Mouse (Mus musculus) spleen, adult 2 months (tissue): ENCODE measurements around the gene Spock2. TPM values are rescaled to one million over a fixed set of nuclear protein-coding genes. Genes with fewer than 3 reads are reported as not detected.
"Not testable (repeated sequence)": the region's sequence is repeated elsewhere in the genome, so short reads cannot be mapped to it uniquely, and the experiment has no call there.

Experiments
- DNase-seq, 2 experiments: peaks; one replicate each; pipeline versions ENCODE4 v3.0.0 to v3.0.0-alpha.2; 2012 to 2021; ENCODE audit warnings: low spot score in 2 of 2, low read depth in 1 of 2
- H3K27ac ChIP-seq: fragments of 200-500 bp; 2 replicates; pipeline ENCODE4 v1.5.1; 2012; ENCODE audit warnings: low read length, inconsistent platforms; ENCODE audit not compliant: insufficient read depth
- H3K27me3 ChIP-seq: fragments of 200-500 bp; 2 replicates; pipeline ENCODE4 v1.6.1; 2012; ENCODE audit warnings: mild to moderate bottlenecking, moderate library complexity, low read length, inconsistent platforms; ENCODE audit not compliant: control insufficient read depth, insufficient read depth
- H3K36me3 ChIP-seq: fragments of 200-500 bp; 2 replicates; pipeline ENCODE4 v1.6.1; 2012; ENCODE audit warnings: mild to moderate bottlenecking, low read length, inconsistent platforms; ENCODE audit not compliant: control insufficient read depth, insufficient read depth
- H3K4me1 ChIP-seq: fragments of 200-500 bp; 2 replicates; pipeline ENCODE4 v1.6.1; 2011; ENCODE audit warnings: inconsistent platforms; ENCODE audit not compliant: control insufficient read depth, insufficient read depth, insufficient read length
- H3K4me3 ChIP-seq: fragments of 200-500 bp; 2 replicates; pipeline ENCODE4 v1.5.1; 2011; ENCODE audit warnings: mild to moderate bottlenecking, inconsistent platforms; ENCODE audit not compliant: insufficient read depth, insufficient read length; ENCODE audit errors: extremely low read depth
- CTCF ChIP-seq: fragments of 200-500 bp; IDR thresholded peaks from 2 replicates; pipeline ENCODE4 v1.5.1; 2011; ENCODE audit warnings: mild to moderate bottlenecking, inconsistent platforms; ENCODE audit not compliant: insufficient read depth, insufficient read length, insufficient replicate concordance; ENCODE audit errors: extremely low read depth
- POLR2A ChIP-seq: fragments of 200-500 bp; IDR thresholded peaks from 2 replicates; pipeline ENCODE4 v1.6.1; 2011; ENCODE audit warnings: low read depth, low read length, inconsistent platforms
- WGBS: fragments of 180-500 bp; shearing (Covaris S2); methylation state at CpG from one replicate; pipeline ENCODE4 v1.1.7; 2018; 5-methylcytosine and 5-hydroxymethylcytosine counted together
- polyA plus RNA-seq: library from polyadenylated mRNA; depleted of rRNA; stranded (reverse); fragments of >200 nt; gene quantifications from 2 replicates; pipeline ENCODE4 v1.2.3, GENCODE M21; 2012

Spock2 gene
- polyA plus RNA-seq, 1 experiment = 2.4 TPM

DNA sequence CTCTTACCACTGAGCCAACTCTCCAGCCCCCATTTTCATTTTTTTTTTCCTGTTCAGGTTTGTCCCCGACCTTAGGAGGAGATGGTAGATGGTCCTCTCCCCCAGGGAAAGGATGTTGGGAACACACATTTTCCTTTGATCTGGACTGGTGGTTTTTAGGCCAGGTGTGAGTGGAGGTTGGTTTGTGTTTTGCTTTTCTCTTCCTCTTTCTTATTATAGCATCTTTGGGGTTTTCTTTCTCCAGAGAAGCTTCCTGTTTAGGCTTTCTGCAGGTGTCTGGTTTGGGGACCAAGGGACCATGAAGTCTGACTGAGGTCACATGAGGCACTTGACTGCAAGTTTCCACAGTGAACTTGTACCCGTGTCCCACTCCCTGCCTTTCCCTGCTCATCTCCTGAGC, 62.3 kb downstream of the Spock2 start:
- Histone ChIP-seq H3K4me3 (no peak overlapping the region; the same call in 1 of the 2 replicates), H3K4me1 (peaks cover 38% of the 10 kb centered on the region; the same call in 1 of the 2 replicates), H3K27me3 (no peaks in the 10 kb centered on the region), H3K36me3 (no peaks in the 10 kb centered on the region), H3K27ac (peak overlapping the region; percentile 99)
- TF ChIP-seq CTCF (no peak), POLR2A (no peak)
- peak; percentile 68 to 92 for DNase-seq
- WGBS = 6% methylated on average over 2 of the region's 2 CpGs

DNA sequence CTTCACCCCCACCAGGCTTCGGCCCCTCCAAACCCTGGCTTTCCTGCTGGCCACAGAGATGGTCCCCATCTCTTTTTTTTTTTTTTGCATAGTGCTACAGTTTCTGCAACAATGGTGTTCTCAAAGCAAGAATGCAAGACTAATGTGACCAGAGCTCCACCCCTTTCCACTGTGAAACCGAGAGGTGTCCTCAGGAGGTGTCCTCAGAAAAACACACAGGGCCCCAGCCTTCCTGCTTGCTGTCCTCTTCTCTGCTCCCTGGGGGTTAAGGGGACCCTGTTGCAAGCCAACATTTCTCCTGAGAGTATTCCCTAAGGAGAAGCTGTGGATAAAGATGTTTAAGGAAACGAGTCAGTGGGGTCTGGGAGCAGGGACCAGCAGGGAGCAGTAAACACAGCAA, 62.9 kb downstream of the Spock2 start:
- WGBS = 29% methylated on average over 3 of the region's 3 CpGs
- no peak for TF ChIP-seq CTCF
- TF ChIP-seq POLR2A = peak; percentile 39
- H3K36me3 ChIP-seq = no peaks in the 10 kb centered on the region
- peak overlapping the region; percentile 19; the same call in 1 of the 2 replicates for H3K4me3 ChIP-seq
- DNase-seq = peak; percentile 74 to 77
- no peaks in the 10 kb centered on the region for H3K27me3 ChIP-seq
- peak overlapping the region; percentile 99 for H3K27ac ChIP-seq
- peaks cover 38% of the 10 kb centered on the region; the same call in 1 of the 2 replicates for H3K4me1 ChIP-seq

DNA sequence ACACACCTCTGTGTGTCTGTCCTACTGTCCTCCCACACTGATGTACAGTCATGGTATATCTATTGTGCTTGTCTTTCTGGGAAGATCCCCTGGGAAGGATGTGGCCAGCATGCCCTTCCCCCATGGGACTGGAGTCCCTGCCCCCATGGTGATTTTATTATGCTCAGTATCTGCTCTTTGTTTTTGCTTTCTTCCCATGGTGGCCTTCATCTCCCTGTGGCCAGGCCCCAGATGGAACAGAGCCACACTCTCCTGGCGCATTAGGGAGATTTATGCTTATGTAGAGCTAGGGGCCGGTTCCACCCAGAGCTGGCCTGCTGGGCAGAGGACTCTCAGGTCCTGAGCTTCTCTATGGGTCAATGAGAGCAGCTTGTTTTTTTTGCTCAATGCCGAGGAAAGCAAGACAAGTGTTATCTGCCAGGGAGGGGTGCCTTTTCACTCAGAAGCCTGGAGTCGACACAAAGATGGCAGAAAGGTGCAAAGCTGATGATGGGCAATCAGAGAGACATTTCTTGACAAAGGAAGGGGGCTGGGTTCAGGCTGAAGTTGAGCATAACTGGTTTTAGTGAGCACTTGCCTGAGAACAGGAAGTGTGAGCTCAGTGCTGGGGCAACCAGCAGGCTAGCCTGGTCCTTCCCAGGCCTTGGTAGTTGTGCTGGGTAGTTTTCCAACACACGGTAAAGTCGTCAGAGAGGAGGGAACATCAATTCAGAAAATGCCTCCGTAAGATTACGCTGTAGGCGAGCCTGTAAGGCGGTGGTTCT, 64.5 kb downstream of the Spock2 start:
- no peak for TF ChIP-seq CTCF
- TF ChIP-seq POLR2A = peak; percentile 72
- peaks cover 33% of the 10 kb centered on the region; the same call in 1 of the 2 replicates for H3K4me1 ChIP-seq
- no peak overlapping the region for H3K4me3 ChIP-seq
- no peaks in the 10 kb centered on the region for H3K36me3 ChIP-seq
- peak; percentile 26 to 60 for DNase-seq
- peak overlapping the region; percentile 99 for H3K27ac ChIP-seq
- H3K27me3 ChIP-seq = no peaks in the 10 kb centered on the region
- 61% methylated on average over 10 of the region's 10 CpGs for WGBS

DNA sequence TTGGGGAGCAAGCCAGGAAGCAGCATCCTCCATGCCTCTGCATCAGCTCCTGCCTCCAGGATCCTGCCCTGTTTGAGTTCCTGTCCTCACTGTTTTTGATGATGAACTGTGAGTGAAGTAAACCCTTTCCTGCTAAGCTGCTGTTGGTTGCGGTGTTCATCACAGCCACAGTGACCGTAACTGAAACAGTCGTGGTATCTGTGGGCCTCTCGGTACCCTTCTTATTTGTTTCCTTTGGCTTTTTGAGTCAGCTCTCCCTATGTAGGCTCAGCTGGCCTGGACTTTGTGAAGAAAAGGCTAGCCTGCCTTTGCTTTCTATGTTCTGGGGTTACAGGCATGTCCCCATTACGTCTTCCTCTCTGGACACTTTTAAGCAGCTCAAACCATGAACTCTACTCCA, 65.3 kb downstream of the Spock2 start:
- peaks cover 28% of the 10 kb centered on the region; the same call in 1 of the 2 replicates for H3K4me1 ChIP-seq
- peak overlapping the region; percentile 99 for H3K27ac ChIP-seq

DNA sequence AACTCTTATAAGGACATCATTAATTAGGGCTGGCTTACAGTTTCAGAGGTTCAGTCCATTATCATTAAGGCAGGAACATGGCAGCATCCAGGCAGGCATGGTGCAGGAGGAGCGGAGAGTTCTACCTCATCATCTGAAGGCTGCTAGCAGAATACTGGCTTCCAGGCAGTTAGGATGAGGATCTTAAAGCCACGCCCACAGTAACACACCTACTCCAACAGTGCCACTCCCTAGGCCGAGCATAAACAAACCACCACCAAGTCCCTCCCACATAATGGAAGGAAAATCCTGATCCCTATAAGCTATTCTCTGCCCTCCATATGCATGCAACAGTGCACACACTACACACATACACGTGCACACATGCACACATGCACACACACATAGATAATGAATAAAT, 66.3 kb downstream of the Spock2 start:
- DNase-seq = no peak
- TF ChIP-seq POLR2A = no peak
- no peak for TF ChIP-seq CTCF
- H3K27ac ChIP-seq = no peak overlapping the region
- 87% methylated on average over 4 of the region's 4 CpGs for WGBS
- no peaks in the 10 kb centered on the region for H3K27me3 ChIP-seq
- peaks cover 26% of the 10 kb centered on the region; the same call in 1 of the 2 replicates for H3K4me1 ChIP-seq
- H3K4me3 ChIP-seq = no peak overlapping the region
- no peaks in the 10 kb centered on the region for H3K36me3 ChIP-seq

More for the DNA sequence above, 65.3 kb downstream of the Spock2 start:
- Histone ChIP-seq H3K4me3 (no peak overlapping the region), H3K27me3 (no peaks in the 10 kb centered on the region), H3K36me3 (no peaks in the 10 kb centered on the region)
- no peak for TF ChIP-seq CTCF
- no peak for TF ChIP-seq POLR2A
- 46% methylated on average over 5 of the region's 5 CpGs for WGBS
- DNase-seq = no peak

DNA sequence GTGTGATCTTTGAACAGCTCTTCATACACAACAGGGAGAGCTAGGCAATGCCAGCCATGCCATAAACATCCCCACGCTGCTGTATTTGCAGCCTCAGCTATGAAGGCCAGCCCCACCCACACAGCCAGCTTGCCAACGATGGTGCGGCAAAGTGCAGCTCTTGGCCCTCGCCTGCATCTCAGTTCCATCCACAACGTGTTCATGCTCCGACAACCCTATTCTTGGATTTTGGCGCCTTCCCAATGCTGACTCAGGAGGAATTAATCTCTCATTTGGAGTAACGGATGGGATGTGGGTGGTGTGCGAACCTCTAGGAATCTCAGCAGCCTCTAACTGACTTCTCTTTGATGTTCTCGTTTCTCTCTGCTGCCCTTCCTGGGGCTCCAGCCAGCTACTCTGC, 67.0 kb downstream of the Spock2 start:
- Histone ChIP-seq H3K4me1 (peaks cover 26% of the 10 kb centered on the region; the same call in 1 of the 2 replicates), H3K27ac (no peak overlapping the region; the same call in 1 of the 2 replicates), H3K4me3 (no peak overlapping the region), H3K27me3 (no peaks in the 10 kb centered on the region), H3K36me3 (no peaks in the 10 kb centered on the region)
- DNase-seq = no peak
- 87% methylated on average over 10 of the region's 10 CpGs for WGBS
- TF ChIP-seq POLR2A (no peak), CTCF (no peak)

DNA sequence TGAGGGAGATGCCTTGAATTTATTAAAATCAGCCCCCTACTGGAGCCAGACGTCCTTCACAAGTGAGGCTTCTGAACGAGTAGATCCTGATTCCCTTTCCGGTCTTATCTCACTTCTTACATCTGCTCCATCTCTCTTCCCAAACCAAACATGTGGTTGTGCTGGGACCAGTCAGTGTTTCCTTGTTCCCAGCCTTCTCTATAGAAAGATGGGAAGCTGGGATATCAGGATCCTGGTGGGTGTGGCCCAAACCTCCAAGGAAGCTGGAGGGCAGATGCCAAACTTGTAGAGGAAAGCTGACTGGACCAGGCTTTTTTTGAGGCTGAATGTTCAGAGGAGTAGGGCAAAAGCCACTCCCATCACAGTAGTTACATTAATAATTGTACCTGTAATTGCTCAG, 68.5 kb downstream of the Spock2 start:
- peaks cover 18% of the 10 kb centered on the region; the same call in 1 of the 2 replicates for H3K4me1 ChIP-seq
- H3K27ac ChIP-seq = no peak overlapping the region
- no peak for DNase-seq
- H3K27me3 ChIP-seq = no peaks in the 10 kb centered on the region
- no peaks in the 10 kb centered on the region for H3K36me3 ChIP-seq
- H3K4me3 ChIP-seq = no peak overlapping the region
- 87% methylated on average over 3 of the region's 3 CpGs for WGBS
- no peak for TF ChIP-seq POLR2A
- no peak for TF ChIP-seq CTCF

DNA sequence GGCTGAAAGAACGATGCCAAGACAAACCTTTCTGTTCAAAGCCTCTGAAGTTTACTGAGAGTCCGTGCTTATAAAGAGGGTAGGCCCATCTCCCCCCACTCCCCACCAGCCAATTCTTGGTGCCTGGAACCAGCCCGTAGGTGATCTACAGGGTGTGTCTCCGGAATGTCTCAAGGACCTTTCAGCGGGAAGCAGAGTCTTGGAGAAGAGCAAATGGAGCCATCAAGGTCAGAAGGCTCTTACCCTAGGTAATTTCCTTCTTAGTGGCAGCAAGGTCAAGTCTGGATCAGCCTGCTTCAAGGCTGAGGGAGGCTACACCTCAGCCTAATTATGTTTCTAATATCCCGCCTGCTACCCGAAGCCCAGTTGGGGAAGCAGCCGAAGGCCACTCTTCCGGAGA, 69.3 kb downstream of the Spock2 start:
- H3K27ac ChIP-seq, H3K4me3 ChIP-seq, DNase-seq, H3K27me3 ChIP-seq, H3K36me3 ChIP-seq: not testable (repeated sequence)
- WGBS = 94% methylated on average over 9 of the region's 9 CpGs
- peaks cover 14% of the 10 kb centered on the region; the same call in 1 of the 2 replicates for H3K4me1 ChIP-seq
